Mouse (Mus musculus) urinary bladder, postnatal 36 days (tissue): ENCODE measurements around the gene Ifna7.
"Not testable (repeated sequence)": the region's sequence is repeated elsewhere in the genome, so short reads cannot be mapped to it uniquely, and the experiment has no call there.

Experiments used
- DNase-seq, 2 experiments: peaks; one replicate each; pipeline ENCODE4 v3.0.0; 2022; ENCODE audit warnings: low spot score in 2 of 2, mixed read lengths in 1 of 2

Gene Ifna7

GRCm38 (mm10) chr4:88815928-88816327 lies at the start of gene Ifna7:
Gene Ifna7, plus strand, starts transcription at chr4:88816228.
- no peak for DNase-seq

- not testable (repeated sequence) for DNase-seq
Observed at GRCm38 (mm10) chr4:88773534-88773933, 42.5 kb upstream of the Ifna7 start, which contains the start of gene Gm13290. Gene Gm13290, plus strand, starts transcription at chr4:88773834.

GRCm38 (mm10) chr4:88776622-88777021 lies 39.4 kb upstream of the Ifna7 start, which contains the start of gene Gm13289:
Gene Gm13289, plus strand, starts transcription at chr4:88776922.
- DNase-seq = not testable (repeated sequence)

- DNase-seq = not testable (repeated sequence)
Observed at GRCm38 (mm10) chr4:88779550-88779949, 36.5 kb upstream of the Ifna7 start, which contains the start of gene Gm13272. Gene Gm13272, plus strand, starts transcription at chr4:88779850.

- DNase-seq = not testable (repeated sequence)
Observed at GRCm38 (mm10) chr4:88780320-88780719, 35.7 kb upstream of the Ifna7 start.

GRCm38 (mm10) chr4:88781831-88782230 lies 34.2 kb upstream of the Ifna7 start, which contains the start of gene Ifnz:
Gene Ifnz, plus strand, starts transcription at chr4:88782131.
- not testable (repeated sequence) for DNase-seq

- DNase-seq = peak in 1 of 2 experiments; percentile 7
Observed at GRCm38 (mm10) chr4:88782335-88782734, 33.7 kb upstream of the Ifna7 start.

- not testable (repeated sequence) for DNase-seq
Observed at GRCm38 (mm10) chr4:88785409-88785808, 30.6 kb upstream of the Ifna7 start, which contains the start of gene Gm13276. Gene Gm13276, plus strand, starts transcription at chr4:88785709.

- peak; percentile 34 to 72 for DNase-seq
Observed at GRCm38 (mm10) chr4:88788402-88788801, 27.6 kb upstream of the Ifna7 start, which contains the start of gene Gm13277. Gene Gm13277, plus strand, starts transcription at chr4:88788632.

- not testable (repeated sequence) for DNase-seq
Observed at GRCm38 (mm10) chr4:88791250-88791649, 24.8 kb upstream of the Ifna7 start, which contains the start of gene Gm13278. Gene Gm13278, plus strand, starts transcription at chr4:88791550.

- DNase-seq = peak; percentile 74 to 83
Observed at GRCm38 (mm10) chr4:88793936-88794675, 21.9 kb upstream of the Ifna7 start, which contains the start of gene Gm13275. Gene Gm13275, plus strand, starts transcription at chr4:88794487.

GRCm38 (mm10) chr4:88797097-88797496 lies 18.9 kb upstream of the Ifna7 start, which contains the start of gene Gm13279:
Gene Gm13279, plus strand, starts transcription at chr4:88797397.
- not testable (repeated sequence) for DNase-seq

- not testable (repeated sequence) for DNase-seq
Observed at GRCm38 (mm10) chr4:88799365-88799764, 16.7 kb upstream of the Ifna7 start, which contains the start of gene Gm13285. Gene Gm13285, plus strand, starts transcription at chr4:88799665.

- not testable (repeated sequence) for DNase-seq
Observed at GRCm38 (mm10) chr4:88802954-88803353, 13.1 kb upstream of the Ifna7 start, which contains the start of gene Gm13287. Gene Gm13287, plus strand, starts transcription at chr4:88803254.

GRCm38 (mm10) chr4:88805231-88805630 lies 10.8 kb upstream of the Ifna7 start, which contains the start of gene Gm13288:
Gene Gm13288, plus strand, starts transcription at chr4:88805531.
- DNase-seq = not testable (repeated sequence)

- peak in 1 of 2 experiments; percentile 36 for DNase-seq
Observed at GRCm38 (mm10) chr4:88805761-88806160, 10.3 kb upstream of the Ifna7 start.

- DNase-seq = no peak
Observed at GRCm38 (mm10) chr4:88819659-88820058, 3.6 kb downstream of the Ifna7 start, which contains the start of gene Ifna11. Gene Ifna11, plus strand, starts transcription at chr4:88819959.

GRCm38 (mm10) chr4:88822995-88823394 lies 7.0 kb downstream of the Ifna7 start:
- no peak for DNase-seq

GRCm38 (mm10) chr4:88827116-88827515 lies 11.1 kb downstream of the Ifna7 start, which contains the start of gene Ifna6:
Gene Ifna6, plus strand, starts transcription at chr4:88827416.
- DNase-seq = not testable (repeated sequence)

- DNase-seq = peak in 1 of 2 experiments; percentile 9
Observed at GRCm38 (mm10) chr4:88830523-88830922, 14.5 kb downstream of the Ifna7 start.

- not testable (repeated sequence) for DNase-seq
Observed at GRCm38 (mm10) chr4:88835225-88835624, 19.2 kb downstream of the Ifna7 start, which contains the start of gene Ifna5. Gene Ifna5, plus strand, starts transcription at chr4:88835525.

- DNase-seq = no peak
Observed at GRCm38 (mm10) chr4:88838828-88839227, 22.8 kb downstream of the Ifna7 start.
